Mouse (Mus musculus) neural tube, embryonic 14.5 days (tissue): ENCODE measurements at regions not wholly inside any gene's neighbourhood (a gene's known extent, or its start where the extent isn't known, plus 50 kb on each side); places are given as distances from the start of the nearest gene placed in this dataset.

ENCODE experiments used
- ATAC-seq: fragments of 200-750 bp; cut with Nextera tagmentation; 2 replicates; pipeline ENCODE4 v1.8.0; 2017; ENCODE audit warnings: low read depth, mild to moderate bottlenecking, moderate TSS enrichment, moderate library complexity
- H3K27ac ChIP-seq: fragments of 300-500 bp; sonication (generic); 2 replicates; pipeline ENCODE4 v1.5.1; 2014; ENCODE audit warnings: low read depth, mild to moderate bottlenecking, control low read depth, low read length, moderate library complexity, mixed read lengths
- H3K27me3 ChIP-seq: fragments of 300-500 bp; sonication (generic); 2 replicates; pipeline ENCODE4 v1.6.1; 2014; ENCODE audit warnings: low read length; ENCODE audit not compliant: control insufficient read depth, insufficient read depth
- H3K36me3 ChIP-seq: fragments of 300-500 bp; sonication (generic); 2 replicates; pipeline ENCODE4 v1.6.1; 2014; ENCODE audit warnings: low read length, mixed read lengths; ENCODE audit not compliant: control insufficient read depth, insufficient read depth
- H3K4me1 ChIP-seq: fragments of 300-500 bp; sonication (generic); 2 replicates; pipeline ENCODE4 v1.6.1; 2014; ENCODE audit warnings: low read length; ENCODE audit not compliant: control insufficient read depth, insufficient read depth
- H3K4me2 ChIP-seq: fragments of 300-500 bp; sonication (generic); 2 replicates; pipeline ENCODE4 v1.6.1; 2014; ENCODE audit warnings: mild to moderate bottlenecking, low read depth, low read length, control low read depth
- H3K4me3 ChIP-seq: fragments of 300-500 bp; sonication (generic); 2 replicates; pipeline ENCODE4 v1.5.1; 2014; ENCODE audit warnings: low read depth, low read length, control low read depth, mixed read lengths
- H3K9ac ChIP-seq: fragments of 300-500 bp; sonication (generic); replicated peaks from 2 replicates; pipeline ENCODE4 v1.6.1; 2014; ENCODE audit warnings: low read depth, mild to moderate bottlenecking, control low read depth, low read length, mixed read lengths
- H3K9me3 ChIP-seq: fragments of 300-500 bp; sonication (generic); 2 replicates; pipeline ENCODE4 v1.6.1; 2016; ENCODE audit warnings: low read length; ENCODE audit not compliant: control insufficient read depth
- WGBS: fragments of 180-500 bp; shearing (Covaris S2); extraction: QIAGEN DNeasy Blood & Tissue Kit; methylation state at CpG from one replicate; pipeline ENCODE4 v1.1.7; 2014; 5-methylcytosine and 5-hydroxymethylcytosine counted together

DNA sequence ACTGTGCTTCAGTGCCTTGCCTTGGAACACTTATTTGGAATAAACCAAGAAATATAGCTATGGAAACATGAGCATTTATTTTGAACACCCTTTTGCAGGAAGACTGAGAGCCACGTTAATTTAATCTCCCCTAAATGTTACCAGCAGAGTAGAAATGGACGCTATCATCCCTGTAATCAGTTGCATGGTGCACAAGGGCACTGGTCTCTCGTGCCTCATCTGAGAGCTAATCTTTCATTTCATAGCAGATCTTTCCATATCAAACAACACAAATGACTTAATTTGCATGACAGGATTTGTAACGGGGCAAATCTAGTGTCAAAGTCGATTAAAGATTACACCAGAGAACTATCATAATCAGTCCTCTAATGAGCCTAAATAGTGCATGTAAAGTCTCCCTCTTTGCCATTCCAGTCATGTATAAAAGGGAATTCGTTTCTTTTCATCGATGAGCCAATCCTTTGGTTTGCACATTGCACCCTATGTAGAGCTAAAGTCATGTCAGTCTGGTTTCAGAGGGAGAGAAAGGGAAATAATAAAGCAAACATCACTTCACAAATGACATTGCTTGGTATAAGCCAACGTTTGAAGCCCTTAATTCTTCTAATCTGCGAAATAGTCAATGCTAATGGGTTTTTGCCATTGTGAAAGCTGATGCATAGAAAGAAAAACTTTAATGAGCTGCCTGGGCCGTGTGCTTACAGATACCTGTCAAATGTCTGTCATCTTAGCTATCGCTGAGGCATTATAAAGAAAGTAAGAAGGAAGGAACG, 198.7 kb upstream of the Sp8 start:
- H3K4me1 ChIP-seq, result no peaks in the 10 kb centered on the region
- H3K36me3 ChIP-seq, result no peaks in the 10 kb centered on the region
- ATAC-seq, result no peak
- no peak overlapping the region for H3K4me2 ChIP-seq
- H3K4me3 ChIP-seq, result no peak overlapping the region
- H3K27ac ChIP-seq, result no peak overlapping the region
- H3K9me3 ChIP-seq, result no peaks in the 10 kb centered on the region
- 60% methylated on average over 12 of the region's 12 CpGs for WGBS
- peaks cover 31% of the 10 kb centered on the region for H3K27me3 ChIP-seq
- H3K9ac ChIP-seq, result no peak overlapping the region

DNA sequence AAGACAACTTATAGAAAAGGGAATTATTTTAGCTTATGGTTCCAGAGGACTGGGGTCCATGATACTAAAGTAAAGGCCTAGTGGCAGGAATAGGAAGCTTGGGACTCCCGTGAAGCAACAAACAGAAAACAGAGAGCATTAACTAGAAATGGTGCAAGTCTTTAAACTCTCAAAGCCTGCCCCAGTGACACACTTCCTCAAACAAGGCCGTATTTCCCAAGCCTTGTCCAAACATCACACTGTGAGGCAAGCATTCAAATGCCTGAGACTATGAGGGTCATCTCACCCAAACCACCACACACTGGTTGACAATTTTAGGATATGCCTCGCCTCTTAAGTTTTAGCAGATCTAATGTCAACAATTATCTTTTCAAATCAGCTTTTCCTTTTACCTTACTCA, 205.2 kb upstream of the Sp8 start:
- no peaks in the 10 kb centered on the region for H3K9me3 ChIP-seq
- no peak overlapping the region for H3K4me2 ChIP-seq
- 0 out of 2 replicates have a peak, but pooled peaks cover 15% of the 10 kb centered on the region for H3K27me3 ChIP-seq
- no peaks in the 10 kb centered on the region for H3K36me3 ChIP-seq
- no peak overlapping the region for H3K9ac ChIP-seq
- H3K27ac ChIP-seq, result no peak overlapping the region
- no peak overlapping the region for H3K4me3 ChIP-seq
- WGBS, result 81% methylated on average over 3 of the region's 3 CpGs
- no peak for ATAC-seq
- no peaks in the 10 kb centered on the region for H3K4me1 ChIP-seq

DNA sequence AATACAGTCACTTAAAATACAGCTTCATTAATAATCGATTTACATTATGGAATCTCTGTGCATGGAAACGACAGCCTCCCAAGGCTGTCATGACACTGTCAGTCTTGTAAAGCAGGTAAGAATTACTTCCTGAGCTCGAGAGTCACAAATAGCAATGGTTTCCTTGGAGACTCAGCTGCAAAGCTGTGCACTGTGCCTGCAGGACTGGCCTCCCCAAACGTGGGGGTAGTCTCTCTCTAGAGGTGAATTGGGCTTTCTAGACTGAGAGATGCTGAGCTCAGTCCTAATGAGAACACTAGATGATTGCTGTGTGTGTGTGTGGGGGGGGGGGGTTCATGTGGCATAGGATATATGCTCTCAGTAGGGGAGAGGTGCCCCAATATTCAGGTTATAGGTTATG, 208.9 kb upstream of the Sp8 start:
- 0 out of 2 replicates have a peak, but pooled peaks cover 4% of the 10 kb centered on the region for H3K27me3 ChIP-seq
- ATAC-seq, result no peak
- WGBS, result 33% methylated on average over 4 of the region's 4 CpGs
- no peaks in the 10 kb centered on the region for H3K4me1 ChIP-seq
- no peak overlapping the region for H3K4me3 ChIP-seq
- H3K27ac ChIP-seq, result no peak overlapping the region
- no peaks in the 10 kb centered on the region; the same call in 1 of the 2 replicates for H3K9me3 ChIP-seq
- H3K36me3 ChIP-seq, result no peaks in the 10 kb centered on the region
- H3K4me2 ChIP-seq, result no peak overlapping the region
- H3K9ac ChIP-seq, result no peak overlapping the region

DNA sequence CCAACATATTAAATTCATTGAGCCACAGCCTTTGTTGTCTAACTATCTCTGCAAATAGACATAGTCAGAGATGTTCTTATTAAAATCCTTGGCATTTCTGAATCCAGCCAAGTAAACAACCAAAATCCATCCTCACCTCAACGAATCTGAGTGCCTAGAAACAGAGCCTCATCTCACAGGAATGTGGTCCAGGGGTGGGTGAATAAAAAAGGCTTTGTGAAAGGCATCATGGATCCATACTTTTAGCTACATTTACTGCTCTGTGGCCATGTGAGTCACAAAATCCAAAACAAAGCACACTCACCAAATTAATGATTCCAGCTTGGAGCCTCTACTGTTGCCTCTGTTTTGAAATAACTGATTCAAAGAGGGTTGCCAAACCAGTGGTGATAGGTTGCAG, 210.7 kb upstream of the Sp8 start:
- Histone ChIP-seq H3K4me2 (no peak overlapping the region), H3K27me3 (0 out of 2 replicates have a peak, but pooled peaks cover 4% of the 10 kb centered on the region), H3K36me3 (no peaks in the 10 kb centered on the region), H3K9ac (no peak overlapping the region), H3K4me1 (no peaks in the 10 kb centered on the region), H3K27ac (no peak overlapping the region), H3K4me3 (no peak overlapping the region), H3K9me3 (no peaks in the 10 kb centered on the region; the same call in 1 of the 2 replicates)
- ATAC-seq, result no peak
- WGBS, result 33% methylated on average over 1 of the region's 1 CpGs

DNA sequence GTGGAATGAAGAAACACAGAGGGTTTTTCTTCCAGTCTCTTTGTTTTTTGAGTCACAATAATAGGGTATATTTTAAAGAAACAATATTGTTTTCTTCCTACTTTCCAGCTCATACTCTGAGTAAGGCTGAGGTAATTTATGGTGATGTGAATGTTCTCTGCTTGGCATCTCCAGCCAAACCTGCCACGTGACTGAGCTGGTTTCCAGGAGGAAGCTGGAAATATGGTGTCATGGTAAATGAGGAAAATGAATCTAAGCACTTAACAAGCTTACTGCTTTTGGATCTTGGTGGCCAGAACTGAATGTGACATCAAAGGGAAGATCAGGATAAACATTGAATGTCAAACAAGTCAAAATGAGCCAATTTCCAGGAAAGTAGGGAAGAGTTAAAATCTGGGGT, 215.8 kb upstream of the Sp8 start:
- H3K4me1 ChIP-seq, result no peaks in the 10 kb centered on the region
- ATAC-seq, result no peak
- H3K9ac ChIP-seq, result no peak overlapping the region
- no peaks in the 10 kb centered on the region for H3K36me3 ChIP-seq
- H3K4me2 ChIP-seq, result no peak overlapping the region
- H3K4me3 ChIP-seq, result no peak overlapping the region
- 56% methylated on average over 1 of the region's 1 CpGs for WGBS
- no peak overlapping the region for H3K27ac ChIP-seq
- no peaks in the 10 kb centered on the region; the same call in 1 of the 2 replicates for H3K9me3 ChIP-seq
- H3K27me3 ChIP-seq, result no peaks in the 10 kb centered on the region

DNA sequence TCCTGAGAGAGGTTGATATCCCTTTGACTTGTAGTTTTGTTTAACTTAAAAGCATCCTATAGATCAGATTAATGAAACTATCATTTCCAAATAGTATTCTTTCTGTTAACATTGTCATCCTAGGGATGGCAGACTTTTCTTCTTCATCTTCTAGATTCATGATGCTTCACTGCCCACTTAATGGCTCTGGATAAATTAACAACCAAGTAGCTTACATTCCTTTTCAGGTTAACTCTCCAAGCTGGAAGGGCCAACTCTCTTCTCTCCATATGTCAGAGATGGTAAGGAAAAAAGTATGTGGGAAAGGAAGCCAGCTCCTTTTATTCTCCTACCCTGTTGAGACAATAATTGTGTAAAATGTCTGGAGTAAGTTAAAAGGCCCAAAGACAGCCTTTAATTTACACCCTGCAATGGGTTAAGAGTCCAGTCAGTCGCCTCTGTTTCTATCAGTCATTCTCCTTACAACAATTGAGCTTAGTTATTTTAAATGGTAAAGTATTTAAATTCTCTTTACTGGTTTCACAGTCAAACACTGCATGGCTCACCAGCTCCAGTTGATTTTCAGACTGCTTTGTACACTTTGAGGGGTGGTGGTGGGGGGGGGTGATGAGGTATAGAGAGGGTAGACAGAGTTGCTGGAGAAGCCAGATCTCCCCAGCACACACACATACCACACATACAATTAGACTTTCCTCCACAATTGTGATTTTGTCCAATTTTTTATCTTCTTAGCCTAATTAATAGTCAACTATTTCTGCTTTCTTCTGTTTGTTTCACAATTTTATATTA, 224.2 kb upstream of the Sp8 start:
- H3K27me3 ChIP-seq, result no peaks in the 10 kb centered on the region
- no peak overlapping the region for H3K4me3 ChIP-seq
- no peak overlapping the region for H3K27ac ChIP-seq
- no peak for ATAC-seq
- WGBS, result 18% methylated on average over 1 of the region's 1 CpGs
- H3K9me3 ChIP-seq, result no peaks in the 10 kb centered on the region
- no peak overlapping the region for H3K9ac ChIP-seq
- H3K36me3 ChIP-seq, result no peaks in the 10 kb centered on the region
- no peaks in the 10 kb centered on the region for H3K4me1 ChIP-seq
- H3K4me2 ChIP-seq, result no peak overlapping the region

DNA sequence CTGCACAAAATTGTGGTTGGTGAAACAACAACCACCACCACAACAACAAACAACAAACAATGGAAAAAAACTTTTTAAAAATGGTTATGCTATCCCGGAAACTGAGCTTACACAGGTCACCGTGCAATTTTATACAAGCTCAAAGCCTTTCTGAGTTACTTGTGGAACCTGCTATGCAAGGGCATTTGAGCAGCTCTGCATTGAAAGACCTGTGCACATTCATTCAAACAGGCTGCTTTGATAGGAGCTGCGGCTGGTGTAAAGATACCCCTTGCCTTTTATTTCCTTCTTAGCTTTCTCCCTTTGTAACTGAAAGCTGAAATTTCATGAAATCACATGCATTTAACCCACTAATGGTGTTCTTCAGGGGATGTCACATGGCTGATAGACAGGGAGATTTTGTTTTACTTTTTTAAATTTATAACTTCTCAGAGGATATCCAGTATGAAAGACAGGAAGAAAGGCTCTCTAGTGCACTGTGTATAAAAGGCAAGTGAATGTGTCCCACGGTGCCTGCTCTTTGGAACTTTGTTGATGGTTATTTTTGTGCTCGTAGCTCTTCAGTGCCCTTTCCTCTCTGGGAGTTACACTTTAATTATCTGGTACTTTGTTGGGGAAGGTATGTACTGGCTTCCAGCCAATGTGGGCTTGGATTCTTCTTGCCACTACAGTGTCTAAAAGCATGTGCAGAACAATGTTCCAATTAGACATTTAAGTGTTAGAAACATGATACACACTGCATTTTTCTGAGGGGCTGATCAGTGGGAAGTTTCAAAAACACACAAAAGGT, 225.1 kb upstream of the Sp8 start:
- Histone ChIP-seq H3K4me1 (no peaks in the 10 kb centered on the region), H3K27ac (no peak overlapping the region), H3K9me3 (no peaks in the 10 kb centered on the region), H3K4me2 (no peak overlapping the region), H3K27me3 (no peaks in the 10 kb centered on the region), H3K9ac (no peak overlapping the region), H3K36me3 (no peaks in the 10 kb centered on the region), H3K4me3 (no peak overlapping the region)
- ATAC-seq, result no peak
- 38% methylated on average over 5 of the region's 5 CpGs for whole genome bisulfite sequencing

DNA sequence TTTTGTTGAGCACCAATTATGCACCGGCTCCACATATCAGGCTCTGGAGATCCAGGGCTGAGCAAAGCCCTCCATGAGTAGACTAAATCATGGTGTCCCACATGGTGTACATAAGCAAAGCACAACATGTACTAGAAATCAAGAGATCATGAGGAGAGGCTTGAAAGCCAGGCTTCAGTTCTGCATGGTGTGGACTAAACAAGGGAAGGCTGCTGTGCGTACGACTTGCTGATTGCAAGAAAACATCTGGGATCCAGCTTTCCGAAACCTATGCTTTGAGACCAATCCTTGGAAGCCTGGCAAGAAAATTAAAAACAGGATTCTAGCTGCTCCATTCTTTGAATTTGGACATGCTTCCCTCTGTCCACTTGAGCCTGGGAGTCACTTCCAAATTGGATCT, 249.1 kb upstream of the Sp8 start:
- no peak overlapping the region for H3K27ac ChIP-seq
- WGBS, result 83% methylated on average over 4 of the region's 4 CpGs
- no peaks in the 10 kb centered on the region for H3K9me3 ChIP-seq
- no peaks in the 10 kb centered on the region for H3K36me3 ChIP-seq
- no peaks in the 10 kb centered on the region for H3K27me3 ChIP-seq
- no peak overlapping the region for H3K4me2 ChIP-seq
- ATAC-seq, result no peak
- H3K4me3 ChIP-seq, result no peak overlapping the region
- no peak overlapping the region for H3K9ac ChIP-seq
- H3K4me1 ChIP-seq, result no peaks in the 10 kb centered on the region
